Mouse (Mus musculus) midbrain, postnatal 0 days (tissue): ENCODE results near the gene Cpsf4l. TPM values are rescaled to one million over a fixed set of nuclear protein-coding genes. Genes with fewer than 3 reads are reported as not detected.

Experiments used
- ATAC-seq: fragments of 200-750 bp; cut with Nextera tagmentation; 2 replicates; pipeline ENCODE4 v1.8.0; 2017; ENCODE audit warnings: moderate number of reproducible peaks, mild to moderate bottlenecking, moderate TSS enrichment, moderate library complexity; ENCODE audit not compliant: low FRiP score
- DNase-seq: peaks from one replicate; pipeline ENCODE4 v3.0.0-alpha.2; 2015; ENCODE audit warnings: low spot score
- H3K27ac ChIP-seq: fragments of 300-500 bp; sonication (generic); 2 replicates; pipeline ENCODE4 v1.5.1; 2014; ENCODE audit warnings: low read depth, mild to moderate bottlenecking, low read length, mixed read lengths
- H3K27me3 ChIP-seq: fragments of 300-500 bp; sonication (generic); 2 replicates; pipeline ENCODE4 v1.6.1; 2014; ENCODE audit warnings: low read length, control low read depth, mixed read lengths; ENCODE audit not compliant: insufficient read depth
- H3K36me3 ChIP-seq: fragments of 300-500 bp; sonication (generic); 2 replicates; pipeline ENCODE4 v1.6.1; 2014; ENCODE audit warnings: low read length, control low read depth, mixed read lengths; ENCODE audit not compliant: insufficient read depth
- H3K4me1 ChIP-seq: fragments of 300-500 bp; sonication (generic); 2 replicates; pipeline ENCODE4 v1.6.1; 2014; ENCODE audit warnings: mild to moderate bottlenecking, control low read depth, antibody characterized with exemption, low read length, mixed read lengths; ENCODE audit not compliant: insufficient read depth
- H3K4me2 ChIP-seq: fragments of 300-500 bp; sonication (generic); 2 replicates; pipeline ENCODE4 v1.6.1; 2014; ENCODE audit warnings: low read depth, mild to moderate bottlenecking, low read length, mixed read lengths; ENCODE audit not compliant: poor library complexity, severe bottlenecking
- H3K4me3 ChIP-seq: fragments of 300-500 bp; sonication (generic); 2 replicates; pipeline ENCODE4 v1.5.1; 2014; ENCODE audit warnings: low read depth, mild to moderate bottlenecking, low read length, moderate library complexity
- H3K9ac ChIP-seq: fragments of 300-500 bp; sonication (generic); replicated peaks from 2 replicates; pipeline ENCODE4 v1.6.1; 2014; ENCODE audit warnings: mild to moderate bottlenecking, low read length, moderate library complexity, mixed read lengths; ENCODE audit not compliant: poor library complexity, severe bottlenecking
- H3K9me3 ChIP-seq: fragments of 300-500 bp; sonication (generic); 2 replicates; pipeline ENCODE4 v1.6.1; 2016; ENCODE audit warnings: low read length, control low read depth
- CTCF ChIP-seq: IDR thresholded peaks from 2 replicates; pipeline ENCODE4 v1.5.1; 2016; ENCODE audit warnings: antibody characterized with exemption, mild to moderate bottlenecking
- whole genome bisulfite sequencing: fragments of 180-500 bp; shearing (Covaris S2); extraction: QIAGEN DNeasy Blood & Tissue Kit; methylation state at CpG from one replicate; pipeline ENCODE4 v1.1.7; 2014; 5-methylcytosine and 5-hydroxymethylcytosine counted together
- polyA plus RNA-seq: library from polyadenylated mRNA; unstranded; fragments of >200 nt; fragmentation: Nextera tagmentation; extraction: Ambion mirVana; gene quantifications from 2 replicates; pipeline ENCODE4 v1.2.1, GENCODE M21; 2015
- total RNA-seq: library from RNA; depleted of rRNA; stranded (reverse); fragments of >200 nt; gene quantifications from 2 replicates; pipeline ENCODE4 v1.2.3, GENCODE M21; 2014; rRNA removed

Gene Cpsf4l
- total and polyA plus RNA-seq, 2 experiments from 2014 or later = 0.20 to 0.22 TPM

DNA sequence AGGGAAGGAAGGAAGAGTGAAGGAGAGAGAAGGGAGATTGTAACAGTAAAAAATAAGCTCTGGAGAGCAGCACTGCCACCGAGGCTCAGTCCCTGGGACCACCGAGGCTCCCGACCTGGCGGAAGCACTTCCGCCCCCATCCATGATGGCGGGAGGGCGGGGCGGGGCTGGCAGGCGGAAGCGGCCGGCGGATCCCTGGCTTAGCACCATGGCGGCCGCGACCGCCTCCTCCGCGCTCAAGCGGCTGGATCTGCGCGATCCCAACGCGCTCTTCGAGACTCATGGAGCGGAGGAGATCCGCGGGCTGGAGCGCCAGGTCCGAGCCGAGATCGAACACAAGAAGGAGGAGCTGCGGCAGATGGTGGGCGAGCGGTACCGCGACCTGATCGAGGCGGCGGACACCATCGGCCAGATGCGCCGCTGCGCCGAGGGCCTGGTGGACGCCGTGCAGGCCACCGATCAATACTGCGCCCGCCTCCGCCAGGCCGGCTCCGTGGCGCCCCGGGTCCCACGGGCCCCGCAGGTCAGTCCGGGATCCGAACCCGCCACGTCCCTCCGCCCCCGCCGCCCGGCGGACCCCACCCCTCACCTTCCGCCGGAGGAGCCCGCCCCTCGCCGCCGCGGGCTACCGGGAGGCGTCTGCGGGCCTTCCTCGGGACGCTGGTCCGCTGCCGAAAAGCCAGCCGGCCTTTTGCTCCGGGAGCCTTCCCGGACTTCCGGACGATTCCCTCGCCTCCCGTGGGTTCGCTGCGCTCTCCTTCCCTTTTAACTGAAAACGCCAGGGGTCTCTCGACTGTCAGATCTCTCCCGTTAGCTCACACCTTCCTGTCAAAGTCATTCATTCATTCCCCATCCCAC, 60.2 kb downstream of the Cpsf4l start, which contains the start of gene Slc39a11:
Gene Slc39a11, minus strand, starts transcription at position 727 of the 858 bp plus-strand sequence.
- TF ChIP-seq CTCF = peak; percentile 55
- Histone ChIP-seq H3K4me2 (peak within 1 kb of the TSS; percentile 66), H3K4me1 (peaks cover 9% of the 10 kb centered on the region; the same call in 1 of the 2 replicates), H3K9ac (peak within 1 kb of the TSS; percentile 93), H3K27me3 (no peaks in the 10 kb centered on the region), H3K27ac (peak within 1 kb of the TSS; percentile 89), H3K4me3 (peak within 1 kb of the TSS; percentile 96), H3K9me3 (no peaks in the 10 kb centered on the region), H3K36me3 (peaks cover 29% of the 10 kb centered on the region)
- DNase-seq = peak; percentile 81
- ATAC-seq = peak; percentile 85
- under 1% methylated on average over 81 of the region's 91 CpGs for WGBS

- Histone ChIP-seq H3K9ac (peak within 1 kb of the TSS; percentile 93), H3K4me3 (peak within 1 kb of the TSS; percentile 96), H3K4me1 (peaks cover 9% of the 10 kb centered on the region; the same call in 1 of the 2 replicates), H3K27ac (peak within 1 kb of the TSS; percentile 89), H3K27me3 (no peaks in the 10 kb centered on the region), H3K36me3 (peaks cover 21% of the 10 kb centered on the region), H3K9me3 (no peaks in the 10 kb centered on the region), H3K4me2 (peak within 1 kb of the TSS; percentile 66)
- 41% methylated on average over 26 of the region's 26 CpGs for WGBS
- DNase-seq (no peak), ATAC-seq (no peak)
- no peak for TF ChIP-seq CTCF
These were observed 61.0 kb downstream of the Cpsf4l start, which contains the start of gene Cog1 for GRCm38 (mm10) chr11:113648690-113649352. TSS of gene Cog1 (plus strand) at chr11:113649169.

Other genes with a start within 250 kb of the Cpsf4l start
- 16.4 and 26.3 TPM in 2 replicates for gene Sstr2, start 90.7 kb downstream of the Cpsf4l start, total RNA-seq
- 8.8 and 10.2 TPM in 2 replicates for gene Sstr2, start 90.7 kb downstream of the Cpsf4l start, polyA plus RNA-seq
- gene Cog1, start 60.8 kb downstream of the Cpsf4l start, total RNA-seq = 55.8 and 59.0 TPM in 2 replicates
- 28.3 and 31.3 TPM in 2 replicates for gene Cog1, start 60.8 kb downstream of the Cpsf4l start, polyA plus RNA-seq
- gene Slc39a11, start 59.9 kb downstream of the Cpsf4l start, total RNA-seq = 56.0 and 62.5 TPM in 2 replicates
- gene Slc39a11, start 59.9 kb downstream of the Cpsf4l start, polyA plus RNA-seq = 35.9 and 40.4 TPM in 2 replicates
- gene Fam104a, start 25.9 kb downstream of the Cpsf4l start, total RNA-seq = 29.5 and 30.1 TPM in 2 replicates
- gene Fam104a, start 25.9 kb downstream of the Cpsf4l start, polyA plus RNA-seq = 46.3 and 48.7 TPM in 2 replicates
- 19.5 and 26.8 TPM in 2 replicates for gene D11Wsu47e, start 25.6 kb downstream of the Cpsf4l start, total RNA-seq
- 27.8 and 27.9 TPM in 2 replicates for gene D11Wsu47e, start 25.6 kb downstream of the Cpsf4l start, polyA plus RNA-seq
- gene Cdc42ep4, start 41.9 kb upstream of the Cpsf4l start, total RNA-seq = 88.0 and 89.5 TPM in 2 replicates
- gene Cdc42ep4, start 41.9 kb upstream of the Cpsf4l start, polyA plus RNA-seq = 60.3 and 63.2 TPM in 2 replicates